Mouse (Mus musculus): ENCODE measurements around the gene Lsamp.

- TF ChIP-seq GATA1 (IDR thresholded peaks at IDR 0.05; ENCODE audit: borderline replicate concordance, low read length) (no peak), FLI1 (IDR thresholded peaks at IDR 0.05; ENCODE audit: low read length) (no peak)
Observed at GRCm38 (mm10) chr16:40036719-40037118, 52.6 kb downstream of the Lsamp start.
